Mouse (Mus musculus) embryo, embryonic 10.5 days (tissue): ENCODE results near the gene Noxred1.
"Not testable (repeated sequence)": the region's sequence is repeated elsewhere in the genome, so short reads cannot be mapped to it uniquely, and the experiment has no call there.

Experiments used
- DNase-seq: peaks from one replicate; pipeline ENCODE4 v3.0.0-alpha.2; 2015; ENCODE audit warnings: low spot score

The Noxred1 gene

GRCm38 (mm10) chr12:87229633-87230032 is 8.9 kb downstream of the Noxred1 start:
- no peak for DNase-seq

GRCm38 (mm10) chr12:87226801-87227200 is 11.7 kb downstream of the Noxred1 start:
- DNase-seq = no peak

- no peak for DNase-seq
Measured at GRCm38 (mm10) chr12:87224950-87225349, 13.6 kb downstream of the Noxred1 start.

GRCm38 (mm10) chr12:87219362-87219761 is 19.2 kb downstream of the Noxred1 start:
- DNase-seq = no peak

GRCm38 (mm10) chr12:87217596-87217995 is 20.9 kb downstream of the Noxred1 start:
- no peak for DNase-seq

GRCm38 (mm10) chr12:87216053-87216452 is 22.5 kb downstream of the Noxred1 start:
- no peak for DNase-seq

GRCm38 (mm10) chr12:87212844-87213606 is 25.5 kb downstream of the Noxred1 start:
- no peak for DNase-seq

GRCm38 (mm10) chr12:87205789-87206188 is 32.7 kb downstream of the Noxred1 start:
- DNase-seq = not testable (repeated sequence)

- no peak for DNase-seq
Measured at GRCm38 (mm10) chr12:87201694-87202093, 36.8 kb downstream of the Noxred1 start.

GRCm38 (mm10) chr12:87199973-87200586 is 38.5 kb downstream of the Noxred1 start, which contains the start of gene Tmed8:
Gene Tmed8, minus strand, starts transcription at chr12:87200454.
- DNase-seq = peak; percentile 93

- DNase-seq = peak; percentile 51
Measured at GRCm38 (mm10) chr12:87199206-87199972, 39.1 kb downstream of the Noxred1 start, which contains the start of gene Samd15. Gene Samd15, plus strand, starts transcription at chr12:87199723.

GRCm38 (mm10) chr12:87198792-87199191 is 39.7 kb downstream of the Noxred1 start:
- peak; percentile 18 for DNase-seq

- no peak for DNase-seq
Measured at GRCm38 (mm10) chr12:87196310-87196709, 42.2 kb downstream of the Noxred1 start.

GRCm38 (mm10) chr12:87195069-87195468 is 43.5 kb downstream of the Noxred1 start:
- no peak for DNase-seq

GRCm38 (mm10) chr12:87193008-87193407 is 45.5 kb downstream of the Noxred1 start:
- DNase-seq = no peak

- no peak for DNase-seq
Measured at GRCm38 (mm10) chr12:87177631-87178030, 60.9 kb downstream of the Noxred1 start.

GRCm38 (mm10) chr12:87175194-87175946 is 63.2 kb downstream of the Noxred1 start:
- peak; percentile 28 for DNase-seq
